Mouse (Mus musculus) ES-Bruce4 (cell line): Measurements from ENCODE around the gene Psmb1.

Source experiments
- CTCF ChIP-seq: IDR thresholded peaks from one replicate; pipeline ENCODE4 v1.8.1; 2011; ENCODE audit warnings: low read depth, low read length
- EP300 ChIP-seq: IDR thresholded peaks from 2 replicates; pipeline ENCODE4 v1.6.1; 2011; ENCODE audit warnings: low read depth, low read length; ENCODE audit not compliant: insufficient read depth

DNA sequence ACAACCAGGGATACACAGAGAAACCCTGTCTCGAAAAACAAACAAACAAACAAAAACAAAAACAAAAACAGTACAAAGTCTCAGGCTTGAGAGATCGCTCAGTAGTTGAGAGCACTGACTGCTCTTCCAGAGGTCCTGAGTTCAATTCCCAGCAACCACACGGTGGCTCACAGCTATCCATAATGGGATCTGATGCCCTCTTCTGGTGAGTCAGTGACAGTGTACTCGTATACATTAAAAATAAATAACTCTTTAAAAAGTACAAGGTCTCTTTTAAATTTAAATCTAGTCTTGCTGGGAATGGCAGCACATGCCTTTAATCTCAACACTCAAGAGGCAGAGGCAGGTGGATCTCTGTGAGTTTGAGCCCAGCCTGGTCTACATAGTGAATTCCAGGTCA, 26.9 kb downstream of the Psmb1 start:
- no peak for TF ChIP-seq EP300
- peak; percentile 22 for TF ChIP-seq CTCF
